Mouse (Mus musculus): ENCODE measurements around the gene Exoc8. TPM values are rescaled to one million over a fixed set of nuclear protein-coding genes. Genes with fewer than 3 reads are reported as not detected.

Exoc8 gene
- polyA plus RNA-seq, 1 experiment from 2014 or later = 14.1 TPM

DNA sequence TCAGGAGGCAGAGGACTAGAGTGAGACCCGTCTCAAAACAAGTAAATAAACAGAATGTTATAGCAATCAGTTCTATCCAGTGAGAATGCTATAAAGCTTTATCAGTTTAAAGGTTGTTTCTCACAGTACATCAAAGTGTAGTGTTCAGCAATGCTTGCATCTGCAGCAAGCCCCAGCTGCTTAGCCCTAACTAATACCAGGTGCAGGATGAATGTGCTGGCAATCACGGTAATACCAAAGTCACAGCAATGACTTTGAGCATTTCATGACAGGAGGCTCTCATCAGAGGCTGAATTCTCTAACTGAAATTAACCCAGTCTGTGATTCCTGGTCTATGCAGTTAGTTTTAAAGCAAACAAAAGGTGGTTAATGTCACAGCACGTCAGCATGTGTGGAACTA is 4.9 kb downstream of the Exoc8 start:
- H3K36me3 ChIP-seq (ENCODE audit: control insufficient read depth, insufficient read depth, low read length) = peaks cover 25% of the 10 kb centered on the region

DNA sequence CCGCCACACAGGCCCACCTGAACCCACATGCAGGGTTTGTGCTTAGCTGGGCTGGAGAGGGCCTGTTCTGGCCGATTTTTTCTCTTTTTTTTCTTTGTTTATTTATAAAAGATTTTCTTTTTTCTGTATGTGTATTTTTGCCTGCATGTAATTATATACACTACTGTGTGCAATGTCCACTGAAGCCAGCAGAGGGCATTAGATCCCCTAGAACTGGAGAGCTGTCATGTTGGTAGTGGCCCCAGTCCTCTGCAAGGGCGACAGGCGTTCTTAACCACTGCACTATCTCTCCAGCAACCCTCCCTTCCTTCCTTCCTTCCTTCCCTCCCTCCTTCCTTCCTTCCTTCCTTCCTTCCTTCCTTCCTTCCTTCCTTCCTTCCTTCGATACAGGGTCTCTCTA is 9.1 kb downstream of the Exoc8 start:
- no peaks in the 10 kb centered on the region for H3K4me1 ChIP-seq (ENCODE audit: control insufficient read depth, insufficient read depth, low read length)
- no peak overlapping the region for H3K4me2 ChIP-seq (ENCODE audit: low read length)
- no peak overlapping the region for H3K27ac ChIP-seq (ENCODE audit: low read length)
- no peak overlapping the region for H3K4me3 ChIP-seq (ENCODE audit: low read depth, low read length)
- H3K9ac ChIP-seq (ENCODE audit: low read depth, low read length) = no peak overlapping the region
- peaks cover 46% of the 10 kb centered on the region for H3K36me3 ChIP-seq (ENCODE audit: control insufficient read depth, insufficient read depth, low read length)
- no peaks in the 10 kb centered on the region for H3K9me3 ChIP-seq (replicated peaks; ENCODE audit: control insufficient read depth, low read length, poor library complexity, severe bottlenecking)
- H3K27me3 ChIP-seq (ENCODE audit: control insufficient read depth, insufficient read depth, low read depth, low read length) = no peaks in the 10 kb centered on the region
- 93% methylated on average over 5 of the region's 5 CpGs for WGBS
- ATAC-seq = no peak

More for the DNA sequence above, 4.9 kb downstream of the Exoc8 start:
- Histone ChIP-seq H3K4me2 (ENCODE audit: low read length) (no peak overlapping the region), H3K9me3 (replicated peaks; ENCODE audit: control insufficient read depth, low read length, poor library complexity, severe bottlenecking) (no peaks in the 10 kb centered on the region), H3K4me1 (ENCODE audit: control insufficient read depth, insufficient read depth, low read length) (peaks cover 19% of the 10 kb centered on the region), H3K9ac (ENCODE audit: low read depth, low read length) (no peak overlapping the region), H3K27ac (ENCODE audit: low read length) (no peak overlapping the region), H3K27me3 (ENCODE audit: control insufficient read depth, insufficient read depth, low read depth, low read length) (no peaks in the 10 kb centered on the region), H3K4me3 (ENCODE audit: low read depth, low read length) (no peak overlapping the region)
- ATAC-seq = no peak
- WGBS = 78% methylated on average over 3 of the region's 3 CpGs

DNA sequence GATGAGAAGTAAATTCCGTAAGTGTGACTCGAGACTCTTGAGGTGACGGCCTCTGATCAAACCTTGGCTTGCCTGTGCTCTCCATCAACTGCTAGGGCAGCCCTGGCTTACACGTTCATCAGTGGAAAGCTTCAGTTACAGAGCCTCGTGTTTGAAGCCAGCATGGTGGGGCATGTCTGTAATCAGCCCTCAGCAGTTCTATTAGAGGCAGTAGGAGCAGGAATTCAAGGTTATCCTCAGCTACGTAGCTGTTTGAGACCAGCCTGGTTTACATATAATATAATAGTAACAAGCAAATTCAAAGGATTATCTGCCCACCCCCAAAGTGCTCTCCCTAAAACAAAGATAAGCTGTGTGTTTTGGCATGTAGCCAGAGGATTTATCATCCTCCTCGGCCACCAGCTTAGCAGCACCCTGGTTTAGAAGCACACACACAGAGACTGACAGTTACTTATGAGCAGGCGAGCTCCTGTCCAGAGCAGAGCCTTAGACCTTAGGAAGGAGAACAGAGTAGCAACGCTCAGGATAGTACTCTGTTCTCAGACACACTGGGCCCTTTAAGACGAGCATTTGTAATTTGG is 18.5 kb downstream of the Exoc8 start:
- ATAC-seq = no peak
- H3K9me3 ChIP-seq (replicated peaks; ENCODE audit: control insufficient read depth, low read length, poor library complexity, severe bottlenecking) = no peaks in the 10 kb centered on the region
- H3K36me3 ChIP-seq (ENCODE audit: control insufficient read depth, insufficient read depth, low read length) = peaks cover 59% of the 10 kb centered on the region
- 84% methylated on average over 10 of the region's 10 CpGs for WGBS
- H3K4me3 ChIP-seq (ENCODE audit: low read depth, low read length) = no peak overlapping the region
- no peaks in the 10 kb centered on the region for H3K27me3 ChIP-seq (ENCODE audit: control insufficient read depth, insufficient read depth, low read depth, low read length)
- H3K27ac ChIP-seq (ENCODE audit: low read length) = no peak overlapping the region
- H3K4me1 ChIP-seq (ENCODE audit: control insufficient read depth, insufficient read depth, low read length) = no peaks in the 10 kb centered on the region
- H3K9ac ChIP-seq (ENCODE audit: low read depth, low read length) = no peak overlapping the region
- no peak overlapping the region for H3K4me2 ChIP-seq (ENCODE audit: low read length)

DNA sequence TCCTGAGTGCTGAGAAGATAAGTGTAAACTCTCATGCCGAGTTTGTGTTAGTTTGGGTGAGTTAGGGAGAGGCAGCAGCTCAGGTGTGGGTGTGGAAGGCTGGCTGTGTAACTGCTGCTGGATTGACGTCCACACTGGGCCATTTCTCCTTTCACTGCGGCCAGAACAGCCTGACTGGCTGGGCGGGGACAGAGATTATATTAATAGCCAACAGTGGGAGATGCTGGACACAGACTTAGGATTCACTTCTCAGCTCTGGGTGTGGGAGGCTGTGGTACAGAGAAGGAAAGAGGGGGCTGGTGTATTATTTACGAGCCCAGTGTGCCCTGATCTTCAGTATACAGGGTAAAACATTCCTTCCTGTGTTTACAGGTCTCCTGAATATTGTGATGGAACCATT is 19.4 kb downstream of the Exoc8 start:
- no peaks in the 10 kb centered on the region for H3K4me1 ChIP-seq (ENCODE audit: control insufficient read depth, insufficient read depth, low read length)
- H3K27ac ChIP-seq (ENCODE audit: low read length) = no peak overlapping the region
- no peaks in the 10 kb centered on the region for H3K9me3 ChIP-seq (replicated peaks; ENCODE audit: control insufficient read depth, low read length, poor library complexity, severe bottlenecking)
- H3K4me2 ChIP-seq (ENCODE audit: low read length) = no peak overlapping the region
- H3K4me3 ChIP-seq (ENCODE audit: low read depth, low read length) = no peak overlapping the region
- no peak for ATAC-seq
- H3K36me3 ChIP-seq (ENCODE audit: control insufficient read depth, insufficient read depth, low read length) = peaks cover 60% of the 10 kb centered on the region
- H3K9ac ChIP-seq (ENCODE audit: low read depth, low read length) = no peak overlapping the region
- no peaks in the 10 kb centered on the region for H3K27me3 ChIP-seq (ENCODE audit: control insufficient read depth, insufficient read depth, low read depth, low read length)
- 89% methylated on average over 5 of the region's 5 CpGs for whole genome bisulfite sequencing

DNA sequence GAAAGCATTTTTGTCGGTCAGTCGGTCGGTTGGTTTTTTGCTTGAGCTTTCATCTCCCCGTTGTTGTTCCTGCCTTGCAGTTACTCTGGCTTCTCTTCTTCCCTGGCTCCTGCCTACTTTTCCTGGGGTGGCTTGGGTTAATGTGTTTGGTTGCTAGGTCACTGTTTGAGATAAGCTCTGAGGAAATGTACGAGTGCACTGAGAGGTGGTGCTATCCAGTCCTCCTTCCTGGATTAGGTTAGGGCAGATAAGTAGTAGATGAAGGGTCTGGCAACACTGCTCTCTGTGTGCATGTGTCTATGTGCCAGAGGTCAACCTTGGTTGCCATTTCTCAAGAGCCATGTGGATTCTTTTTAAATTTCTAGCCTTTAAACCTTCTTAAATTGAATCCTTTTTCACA is 24.8 kb downstream of the Exoc8 start:
- ATAC-seq = no peak
- H3K27me3 ChIP-seq (ENCODE audit: control insufficient read depth, insufficient read depth, low read depth, low read length) = no peaks in the 10 kb centered on the region
- H3K36me3 ChIP-seq (ENCODE audit: control insufficient read depth, insufficient read depth, low read length) = peaks cover 32% of the 10 kb centered on the region
- H3K27ac ChIP-seq (ENCODE audit: low read length) = no peak overlapping the region
- WGBS = 98% methylated on average over 5 of the region's 5 CpGs
- no peaks in the 10 kb centered on the region for H3K4me1 ChIP-seq (ENCODE audit: control insufficient read depth, insufficient read depth, low read length)
- H3K4me3 ChIP-seq (ENCODE audit: low read depth, low read length) = no peak overlapping the region
- no peak overlapping the region for H3K9ac ChIP-seq (ENCODE audit: low read depth, low read length)
- no peak overlapping the region for H3K4me2 ChIP-seq (ENCODE audit: low read length)
- H3K9me3 ChIP-seq (replicated peaks; ENCODE audit: control insufficient read depth, low read length, poor library complexity, severe bottlenecking) = no peaks in the 10 kb centered on the region

DNA sequence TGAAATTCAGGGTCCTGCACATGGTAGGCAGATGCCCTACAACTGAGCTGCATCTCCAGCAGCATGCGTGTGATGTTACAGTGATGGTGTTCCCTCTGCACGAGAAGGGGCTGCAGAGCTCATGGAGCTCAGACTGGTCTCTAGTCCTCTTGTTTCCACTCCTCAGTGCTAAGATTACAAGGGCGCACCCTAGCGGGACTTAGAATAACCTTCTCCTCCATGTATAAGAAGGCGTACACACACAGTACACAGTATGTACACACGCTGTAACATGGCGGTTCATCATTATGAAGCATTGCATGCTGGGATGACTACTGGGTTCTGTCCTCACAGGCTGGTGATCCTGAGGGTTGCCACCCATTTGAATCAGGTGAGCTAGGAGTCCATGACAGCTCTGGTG is 25.4 kb downstream of the Exoc8 start:
- H3K4me2 ChIP-seq (ENCODE audit: low read length) = no peak overlapping the region
- H3K4me3 ChIP-seq (ENCODE audit: low read depth, low read length) = no peak overlapping the region
- WGBS = 92% methylated on average over 7 of the region's 7 CpGs
- peaks cover 32% of the 10 kb centered on the region for H3K36me3 ChIP-seq (ENCODE audit: control insufficient read depth, insufficient read depth, low read length)
- no peaks in the 10 kb centered on the region for H3K4me1 ChIP-seq (ENCODE audit: control insufficient read depth, insufficient read depth, low read length)
- no peaks in the 10 kb centered on the region for H3K9me3 ChIP-seq (replicated peaks; ENCODE audit: control insufficient read depth, low read length, poor library complexity, severe bottlenecking)
- H3K27ac ChIP-seq (ENCODE audit: low read length) = no peak overlapping the region
- H3K9ac ChIP-seq (ENCODE audit: low read depth, low read length) = no peak overlapping the region
- no peaks in the 10 kb centered on the region for H3K27me3 ChIP-seq (ENCODE audit: control insufficient read depth, insufficient read depth, low read depth, low read length)
- no peak for ATAC-seq

DNA sequence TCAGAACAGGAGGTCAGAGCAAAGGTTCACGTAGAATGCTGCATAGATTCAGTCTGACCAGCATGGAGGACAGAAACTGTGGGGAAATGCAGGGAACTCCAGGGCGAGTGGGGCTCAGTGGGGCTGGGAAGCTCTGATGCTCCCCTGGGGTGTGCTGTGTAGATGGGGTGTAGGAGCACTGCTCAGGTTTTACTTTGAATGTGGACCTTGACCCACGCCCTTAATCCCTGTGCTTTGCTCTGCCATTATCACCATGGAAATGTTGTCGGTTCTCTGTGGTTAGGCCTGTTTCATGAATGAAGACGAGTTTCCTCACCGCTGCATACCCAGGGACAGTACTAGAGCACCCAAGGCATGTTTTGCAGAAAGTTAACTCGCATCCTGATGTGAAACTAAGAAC is 26.0 kb downstream of the Exoc8 start:
- peaks cover 28% of the 10 kb centered on the region for H3K36me3 ChIP-seq (ENCODE audit: control insufficient read depth, insufficient read depth, low read length)
- no peaks in the 10 kb centered on the region for H3K27me3 ChIP-seq (ENCODE audit: control insufficient read depth, insufficient read depth, low read depth, low read length)
- no peak overlapping the region for H3K4me3 ChIP-seq (ENCODE audit: low read depth, low read length)
- H3K4me2 ChIP-seq (ENCODE audit: low read length) = no peak overlapping the region
- ATAC-seq = no peak
- WGBS = 96% methylated on average over 7 of the region's 7 CpGs
- H3K27ac ChIP-seq (ENCODE audit: low read length) = no peak overlapping the region
- no peak overlapping the region for H3K9ac ChIP-seq (ENCODE audit: low read depth, low read length)
- H3K9me3 ChIP-seq (replicated peaks; ENCODE audit: control insufficient read depth, low read length, poor library complexity, severe bottlenecking) = no peaks in the 10 kb centered on the region
- no peaks in the 10 kb centered on the region for H3K4me1 ChIP-seq (ENCODE audit: control insufficient read depth, insufficient read depth, low read length)

DNA sequence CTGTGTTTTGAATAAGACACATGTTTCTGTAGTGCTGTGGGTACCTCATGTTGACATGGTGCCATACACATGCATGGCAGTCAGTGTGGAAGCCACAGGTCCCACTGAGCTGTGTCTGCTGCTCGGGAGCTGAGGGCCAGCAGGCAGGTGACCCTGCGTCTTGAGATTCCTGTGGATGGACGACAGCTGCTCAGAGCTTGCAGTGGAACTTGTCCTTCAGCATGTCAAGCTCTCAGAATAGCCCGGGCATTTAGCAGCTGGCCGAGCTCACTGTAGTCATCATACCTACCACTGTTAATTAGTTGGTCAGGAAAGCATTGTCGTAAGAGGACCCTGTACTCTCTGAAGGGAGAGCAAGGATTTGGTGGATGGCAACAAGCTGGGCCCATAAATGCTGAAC is 27.8 kb downstream of the Exoc8 start:
- Histone ChIP-seq H3K9me3 (replicated peaks; ENCODE audit: control insufficient read depth, low read length, poor library complexity, severe bottlenecking) (no peaks in the 10 kb centered on the region), H3K4me2 (ENCODE audit: low read length) (no peak overlapping the region), H3K9ac (ENCODE audit: low read depth, low read length) (no peak overlapping the region), H3K4me1 (ENCODE audit: control insufficient read depth, insufficient read depth, low read length) (no peaks in the 10 kb centered on the region), H3K4me3 (ENCODE audit: low read depth, low read length) (no peak overlapping the region), H3K27ac (ENCODE audit: low read length) (no peak overlapping the region), H3K27me3 (ENCODE audit: control insufficient read depth, insufficient read depth, low read depth, low read length) (no peaks in the 10 kb centered on the region), H3K36me3 (ENCODE audit: control insufficient read depth, insufficient read depth, low read length) (peaks cover 19% of the 10 kb centered on the region)
- WGBS = 91% methylated on average over 6 of the region's 6 CpGs
- no peak for ATAC-seq

DNA sequence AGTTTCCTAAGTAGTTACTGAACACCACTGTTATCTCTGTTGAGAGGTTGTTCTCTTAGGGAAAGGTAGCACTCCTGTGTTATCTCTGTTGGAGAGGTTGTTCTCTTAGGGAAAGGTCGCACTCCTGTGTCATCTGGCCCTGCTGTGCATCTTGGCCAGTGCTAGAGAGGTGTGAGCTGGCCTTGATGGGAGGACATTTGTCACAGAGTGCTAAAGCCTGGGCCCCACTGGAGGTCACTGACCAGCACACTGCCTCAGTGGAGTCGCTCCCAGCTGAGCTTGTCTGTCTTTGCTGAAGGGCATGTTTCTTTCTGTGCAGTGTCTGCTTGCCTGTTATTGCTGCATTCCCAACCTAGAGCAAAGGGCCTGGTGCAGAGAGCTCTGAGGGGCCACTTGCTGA is 30.4 kb downstream of the Exoc8 start:
- Histone ChIP-seq H3K9ac (ENCODE audit: low read depth, low read length) (no peak overlapping the region), H3K4me3 (ENCODE audit: low read depth, low read length) (no peak overlapping the region), H3K4me1 (ENCODE audit: control insufficient read depth, insufficient read depth, low read length) (peaks cover 6% of the 10 kb centered on the region), H3K4me2 (ENCODE audit: low read length) (no peak overlapping the region), H3K9me3 (replicated peaks; ENCODE audit: control insufficient read depth, low read length, poor library complexity, severe bottlenecking) (no peaks in the 10 kb centered on the region), H3K27ac (ENCODE audit: low read length) (no peak overlapping the region), H3K27me3 (ENCODE audit: control insufficient read depth, insufficient read depth, low read depth, low read length) (no peaks in the 10 kb centered on the region), H3K36me3 (ENCODE audit: control insufficient read depth, insufficient read depth, low read length) (no peaks in the 10 kb centered on the region)
- ATAC-seq = no peak
- WGBS = 96% methylated on average over 2 of the region's 2 CpGs

Data from midbrain, embryonic 16.5 days (tissue).